Mouse (Mus musculus): ENCODE data around the gene Npr3.
"Not testable (repeated sequence)": the region's sequence is repeated elsewhere in the genome, so short reads cannot be mapped to it uniquely, and the experiment has no call there.

Npr3 gene

GRCm38 (mm10) chr15:11882508-11883205 lies 24.4 kb downstream of the Npr3 start:
- DNase-seq (ENCODE audit: low read depth, low spot score), result no peak

- DNase-seq (ENCODE audit: low read depth, low spot score), result no peak
These were observed 25.3 kb downstream of the Npr3 start for GRCm38 (mm10) chr15:11881822-11882221.

DNA sequence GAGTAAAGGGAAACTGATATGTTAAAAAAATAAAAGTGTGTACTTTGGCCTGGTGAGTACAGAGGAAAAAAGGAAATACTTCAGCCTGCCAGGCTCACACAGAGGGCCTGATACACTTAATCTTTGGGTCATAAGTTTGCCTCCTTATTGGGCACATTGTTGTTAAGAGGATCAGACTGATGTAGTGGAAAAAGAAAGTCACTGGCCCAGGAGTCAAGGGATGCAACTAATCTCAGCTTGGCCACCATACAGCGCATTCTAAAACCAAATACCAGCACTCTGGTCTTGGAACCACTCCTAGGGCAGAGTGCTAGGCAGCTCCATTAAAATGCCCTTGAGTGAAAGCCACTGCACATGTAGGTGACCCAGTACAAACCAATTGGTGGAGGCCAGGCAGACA lies 28.8 kb downstream of the Npr3 start:
- DNase-seq (ENCODE audit: low read depth, low spot score), result no peak

- DNase-seq (ENCODE audit: low read depth, low spot score), result no peak
These were observed 29.8 kb downstream of the Npr3 start for GRCm38 (mm10) chr15:11877273-11877672.

- DNase-seq (ENCODE audit: low read depth, low spot score), result no peak
These were observed 40.2 kb downstream of the Npr3 start for GRCm38 (mm10) chr15:11866918-11867317.

- no peak for DNase-seq (ENCODE audit: low read depth, low spot score)
These were observed 43.6 kb downstream of the Npr3 start for GRCm38 (mm10) chr15:11863540-11863818.

DNA sequence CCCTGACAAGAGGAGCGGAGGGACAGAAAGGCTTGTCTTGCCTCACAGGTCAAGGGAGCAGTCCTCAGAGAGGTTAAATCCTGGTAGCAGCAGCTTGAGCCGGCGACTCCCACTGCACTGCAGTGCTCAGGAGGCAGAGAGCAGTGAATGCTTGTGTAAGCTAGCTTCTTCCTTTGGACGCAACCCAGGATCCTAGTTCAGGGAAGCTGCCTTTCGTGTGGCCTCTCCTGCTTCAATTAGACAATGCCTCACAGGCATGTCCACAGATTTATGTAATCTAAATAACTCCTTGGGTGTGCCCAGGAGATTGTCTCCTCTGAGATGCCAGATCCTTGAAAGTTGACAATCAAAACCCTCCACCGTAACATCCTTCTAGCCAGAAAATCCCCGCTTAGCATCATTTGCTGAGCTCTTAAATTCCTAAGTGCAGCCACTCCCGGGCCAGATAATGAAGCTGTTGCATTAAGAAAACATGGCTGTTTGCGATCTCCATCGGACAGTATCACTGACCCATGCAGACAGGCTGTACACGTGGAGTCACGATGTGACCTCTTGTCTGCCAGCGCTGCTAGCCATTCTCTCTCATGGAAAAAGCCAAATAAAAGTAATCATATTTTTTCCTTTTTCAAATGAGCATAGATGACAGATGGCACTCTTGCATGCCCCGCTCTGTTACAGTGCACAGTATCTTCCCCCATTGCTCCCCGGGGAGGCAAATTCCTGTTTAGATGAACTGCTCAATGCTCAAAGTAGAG lies 44.1 kb downstream of the Npr3 start:
- DNase-seq (ENCODE audit: low read depth, low spot score), result no peak

DNA sequence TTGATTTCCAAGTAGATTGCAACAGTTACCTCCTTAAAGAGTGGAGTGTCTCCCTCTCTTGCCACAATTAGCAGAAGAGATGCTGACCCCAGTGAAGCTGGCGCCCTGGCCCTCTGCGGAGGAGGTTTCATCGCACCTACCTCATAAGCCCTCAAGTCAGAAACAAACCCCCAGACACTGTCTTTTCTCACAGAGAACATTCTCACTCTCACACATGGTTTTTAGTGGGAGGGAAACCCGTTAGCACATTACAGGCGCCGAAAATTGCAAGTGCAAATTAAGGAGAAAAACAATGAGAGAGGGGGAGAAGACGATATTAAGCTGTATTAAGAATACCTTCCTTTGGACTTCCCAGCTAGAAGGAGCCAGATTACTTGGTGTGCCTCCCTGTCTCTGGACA lies 44.8 kb downstream of the Npr3 start:
- no peak for DNase-seq (ENCODE audit: low read depth, low spot score)

DNA sequence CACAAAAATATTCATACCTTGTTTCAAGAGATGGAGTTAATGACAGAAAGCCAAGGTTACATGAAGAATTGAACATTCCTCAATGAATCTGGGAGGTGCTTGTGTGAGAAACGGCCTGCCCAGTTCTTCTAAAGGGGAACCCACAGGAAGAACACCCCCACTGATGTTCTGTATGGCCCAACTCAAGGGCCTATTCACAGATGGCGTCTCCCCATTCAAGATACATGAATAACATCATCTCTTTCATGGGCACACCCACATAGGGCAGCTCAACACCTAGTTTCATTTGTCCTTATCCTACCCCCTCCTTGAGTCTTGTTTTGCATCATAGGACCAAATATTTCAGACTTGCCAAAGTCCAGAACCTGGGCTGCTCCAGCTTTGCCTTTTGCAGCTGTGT lies 46.8 kb downstream of the Npr3 start:
- no peak for DNase-seq (ENCODE audit: low read depth, low spot score)

DNA sequence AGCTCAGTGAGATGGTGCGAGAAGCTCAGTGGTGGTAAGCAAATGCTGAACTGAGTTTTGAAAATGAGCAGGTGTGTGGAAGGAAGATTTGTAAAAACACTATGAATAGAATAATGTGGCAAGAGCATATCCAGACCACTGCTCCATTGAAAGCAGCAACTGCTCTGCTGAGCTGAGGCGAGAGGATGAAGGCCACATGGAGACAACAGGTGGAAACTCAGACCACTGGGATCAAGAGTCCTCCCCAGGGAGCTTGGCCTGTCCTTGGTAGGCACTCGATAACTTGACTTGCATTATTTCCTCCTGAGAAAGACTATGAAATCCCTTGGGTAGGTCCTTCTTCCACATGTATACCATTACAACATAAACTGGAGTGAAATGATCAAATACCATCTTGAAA lies 47.3 kb downstream of the Npr3 start:
- no peak for DNase-seq (ENCODE audit: low read depth, low spot score)

GRCm38 (mm10) chr15:11858411-11858810 lies 48.7 kb downstream of the Npr3 start:
- DNase-seq (ENCODE audit: low read depth, low spot score), result no peak

- DNase-seq (ENCODE audit: low read depth, low spot score), result no peak
These were observed 61.7 kb downstream of the Npr3 start for GRCm38 (mm10) chr15:11845204-11846062.

- DNase-seq (ENCODE audit: low read depth, low spot score), result no peak
These were observed 63.0 kb downstream of the Npr3 start for GRCm38 (mm10) chr15:11844115-11844514.

DNA sequence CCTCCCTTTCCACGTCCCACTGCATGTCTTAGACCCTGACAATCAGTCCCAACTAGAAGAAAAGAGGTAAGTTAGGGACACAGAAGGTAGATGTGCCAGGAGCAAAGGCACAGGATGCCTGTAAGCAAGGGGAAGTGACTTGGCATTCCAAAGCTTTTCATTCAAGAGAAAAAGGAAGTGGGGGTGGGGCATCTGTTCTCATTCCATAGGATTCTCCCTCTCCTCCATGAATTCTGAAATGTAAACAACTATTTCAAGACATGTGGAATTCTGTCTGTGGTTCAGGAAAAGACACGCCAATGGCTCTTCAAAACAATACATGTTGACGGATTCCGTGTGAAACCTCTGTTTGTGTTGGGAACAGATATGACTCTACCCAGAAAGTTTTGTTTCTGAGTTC lies 65.3 kb downstream of the Npr3 start:
- no peak for DNase-seq (ENCODE audit: low read depth, low spot score)

GRCm38 (mm10) chr15:11835913-11836312 lies 71.2 kb downstream of the Npr3 start:
- DNase-seq (ENCODE audit: low read depth, low spot score), result no peak

DNA sequence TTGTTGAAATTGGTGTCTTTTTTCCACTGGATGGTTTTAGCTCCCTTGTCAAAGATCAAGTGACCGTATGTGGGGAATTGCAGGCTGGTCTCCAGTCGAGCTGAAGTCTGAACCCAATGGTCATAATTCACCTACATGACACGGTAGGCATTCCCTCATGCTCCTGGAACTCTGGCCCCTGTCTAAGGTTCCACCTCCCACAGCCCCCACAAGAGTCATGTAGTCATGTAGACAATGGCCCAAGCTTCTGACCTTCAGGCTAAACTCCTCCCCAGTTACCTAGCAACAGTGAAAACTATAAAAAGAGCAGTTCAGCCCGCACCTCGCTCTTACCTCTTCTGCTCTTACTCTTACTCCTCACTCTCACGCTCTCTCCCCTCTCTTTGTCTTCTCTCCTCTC lies 84.7 kb downstream of the Npr3 start:
- DNase-seq (ENCODE audit: low read depth, low spot score), result not testable (repeated sequence)

- DNase-seq (ENCODE audit: low read depth, low spot score), result no peak
These were observed 91.5 kb downstream of the Npr3 start for GRCm38 (mm10) chr15:11815551-11815950.

DNA sequence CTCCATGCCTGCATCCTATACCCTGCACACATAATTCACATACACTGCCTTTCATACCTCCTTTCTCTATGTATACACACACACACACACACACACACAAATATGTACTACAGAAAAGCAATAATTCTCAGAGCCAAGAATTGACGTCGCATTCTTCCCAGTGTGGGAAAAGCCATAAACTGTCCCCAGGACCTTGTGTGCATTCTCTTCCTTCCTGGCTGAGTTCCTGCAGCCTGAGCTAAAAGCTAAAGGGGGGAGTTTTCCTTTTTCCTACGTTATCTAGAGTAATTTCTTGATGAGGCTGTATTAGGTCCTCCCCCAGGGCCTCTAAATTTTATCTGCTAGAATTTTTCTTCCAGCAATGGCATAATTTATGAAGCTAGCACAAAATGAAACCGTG lies 103.5 kb downstream of the Npr3 start:
- DNase-seq (ENCODE audit: low read depth, low spot score), result no peak

DNA sequence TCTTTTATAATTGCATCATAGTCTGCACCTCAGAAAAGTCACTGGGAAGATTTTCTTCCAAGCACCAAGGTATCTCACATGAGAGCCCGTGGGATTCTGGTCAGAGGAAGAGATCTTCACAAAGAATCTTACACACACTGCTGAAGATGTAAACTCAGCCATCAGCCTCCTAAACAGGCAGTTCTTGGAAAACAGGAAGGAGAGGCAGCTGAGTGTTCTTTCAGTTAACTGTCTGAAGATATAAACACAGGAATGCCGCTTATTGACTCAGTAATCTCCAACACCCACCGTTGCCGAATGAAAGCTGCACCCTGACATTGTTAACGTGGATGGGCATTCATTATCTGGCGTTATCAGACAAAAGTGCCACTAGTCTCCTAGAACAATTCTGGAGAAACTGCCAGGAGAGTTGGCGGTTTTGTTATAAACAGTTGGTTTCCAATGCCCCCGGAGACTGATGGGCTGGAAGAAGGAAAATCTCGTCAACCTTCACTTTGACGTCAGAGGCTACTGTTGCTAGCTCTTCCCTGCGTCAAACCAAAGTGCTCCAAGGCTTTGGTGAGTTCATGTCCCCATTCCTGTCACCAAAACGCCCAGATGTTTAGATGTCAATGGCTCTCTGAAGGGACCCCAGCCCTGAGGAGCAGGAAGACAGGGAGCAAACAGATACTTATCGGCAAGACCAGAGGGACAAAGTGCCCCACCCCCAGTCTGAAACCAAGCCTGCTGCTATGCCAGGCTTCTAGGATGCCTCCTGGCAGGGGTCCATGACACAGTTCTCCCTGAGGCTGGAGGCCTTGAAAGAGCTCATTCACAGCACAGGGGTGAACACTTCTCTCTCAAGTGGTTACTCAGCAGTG lies 105.0 kb downstream of the Npr3 start:
- DNase-seq (ENCODE audit: low read depth, low spot score), result no peak

GRCm38 (mm10) chr15:11794632-11795031 lies 112.5 kb downstream of the Npr3 start:
- DNase-seq (ENCODE audit: low read depth, low spot score), result no peak
